Mouse (Mus musculus) right cerebral cortex, postnatal 4 days (tissue): ENCODE measurements at regions not wholly inside any gene's neighbourhood (a gene's known extent, or its start where the extent isn't known, plus 50 kb on each side); places are given as distances from the start of the nearest gene placed in this dataset.

Experiments
- DNase-seq: peaks from one replicate; pipeline ENCODE4 v3.0.0-alpha.2; 2022

GRCm38 (mm10) chr10:46349613-46350012 lies 772.0 kb downstream of the Hace1 start:
- DNase-seq: no peak

GRCm38 (mm10) chr10:46350196-46350595 lies 772.6 kb downstream of the Hace1 start:
- DNase-seq: no peak

GRCm38 (mm10) chr10:46356775-46357174 lies 779.1 kb downstream of the Hace1 start:
- no peak for DNase-seq

GRCm38 (mm10) chr10:46373715-46374475 lies 796.3 kb downstream of the Hace1 start:
- DNase-seq: no peak

- no peak for DNase-seq
Observed at GRCm38 (mm10) chr10:46374646-46375045, 797.0 kb downstream of the Hace1 start.

- DNase-seq: no peak
Observed at GRCm38 (mm10) chr10:46397089-46397488, 819.5 kb downstream of the Hace1 start.

GRCm38 (mm10) chr10:46403883-46404282 lies 826.3 kb downstream of the Hace1 start:
- no peak for DNase-seq
